Mouse (Mus musculus) CH12.LX (cell line): Measurements from ENCODE around the gene Hmcn1.

ENCODE experiments used
- CTCF ChIP-seq, 2 experiments: IDR thresholded peaks in 1 of 2; conservative IDR thresholded peaks in 1 of 2; 2 replicates each; pipeline ENCODE4 v1.5.1; 2011 to 2012; ENCODE audit warnings: low read depth in 2 of 2, low read length in 2 of 2, improper control_type of control experiment in 1 of 2, inconsistent platforms in 1 of 2, mild to moderate bottlenecking in 1 of 2, moderate library complexity in 1 of 2
- EP300 ChIP-seq: IDR thresholded peaks from 2 replicates; pipeline ENCODE4 v1.6.1; 2011; ENCODE audit warnings: low read length, improper control_type of control experiment
- MAFK ChIP-seq: IDR thresholded peaks from 2 replicates; pipeline ENCODE4 v1.6.1; 2011; ENCODE audit warnings: low read length, improper control_type of control experiment; ENCODE audit not compliant: insufficient replicate concordance
- MAX ChIP-seq: IDR thresholded peaks from 2 replicates; pipeline ENCODE4 v1.6.1; 2011; ENCODE audit warnings: low read length, improper control_type of control experiment
- MAZ ChIP-seq: IDR thresholded peaks from 2 replicates; pipeline ENCODE4 v1.6.1; 2012; ENCODE audit warnings: low read depth, mild to moderate bottlenecking, inconsistent platforms, low read length, improper control_type of control experiment, moderate library complexity
- POLR2A ChIP-seq: IDR thresholded peaks from 2 replicates; pipeline ENCODE4 v1.6.1; 2011; ENCODE audit warnings: low read depth, mild to moderate bottlenecking, improper control_type of control experiment, low read length
- UBTF ChIP-seq: IDR thresholded peaks from 2 replicates; pipeline ENCODE4 v1.6.1; 2012; ENCODE audit warnings: low read depth, mild to moderate bottlenecking, inconsistent platforms, low read length, improper control_type of control experiment, moderate library complexity
- USF1 ChIP-seq: IDR thresholded peaks from 2 replicates; pipeline ENCODE4 v1.6.1; 2014; ENCODE audit warnings: low read depth, mild to moderate bottlenecking, inconsistent platforms, low read length, improper control_type of control experiment
- ZC3H11A ChIP-seq: IDR thresholded peaks from 2 replicates; pipeline ENCODE4 v1.6.1; 2012; ENCODE audit warnings: low read depth, mild to moderate bottlenecking, inconsistent platforms, low read length, improper control_type of control experiment
- ZMIZ1 ChIP-seq: IDR thresholded peaks from 2 replicates; pipeline ENCODE4 v1.6.1; 2012; ENCODE audit warnings: low read depth, mild to moderate bottlenecking, inconsistent platforms, low read length, improper control_type of control experiment

DNA sequence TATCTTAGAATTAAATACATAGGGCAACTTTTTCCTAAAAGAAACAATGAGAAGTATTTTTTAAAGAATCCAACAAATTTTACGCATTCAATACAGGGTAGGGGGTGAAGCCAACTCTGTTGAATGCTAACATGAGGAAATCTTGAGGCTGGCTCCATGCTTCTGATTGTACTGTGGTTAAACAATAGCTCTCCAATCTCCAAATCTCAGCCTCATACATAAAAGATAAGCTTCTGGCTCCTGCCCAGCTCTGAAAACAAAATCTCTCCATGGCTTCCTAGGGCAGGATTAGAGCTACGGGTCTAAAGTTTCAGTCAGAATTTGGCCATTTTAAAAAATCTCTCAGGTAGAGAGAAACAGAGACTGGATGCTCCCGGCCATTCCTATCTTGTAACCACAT lies 186.4 kb downstream of the Hmcn1 start:
- TF ChIP-seq MAX (no peak), MAZ (no peak), CTCF (conservative IDR thresholded peaks at IDR 0.05 in 1 of 2, IDR thresholded peaks at IDR 0.05 in 1 of 2; ENCODE audit: low read depth in 2 of 2, low read length in 2 of 2) (no peak), EP300 (no peak), ZMIZ1 (no peak), MAFK (no peak), POLR2A (no peak), ZC3H11A (no peak), USF1 (no peak), UBTF (no peak)
